ENCODE assay signal across 8 mouse cellular contexts in genomic region chr9:122294242-122294881, GRCm38 (mm10). TPM values are rescaled to one million over a fixed set of nuclear protein-coding genes. Genes with fewer than 3 reads are reported as not detected.
DNase-seq lines count a peak whose midpoint lies in the region; ATAC-seq lines count a peak whose summit lies in the region.

TSS of gene Ano10 (minus strand) at chr9:122294423.

- peak; percentile 99 to 100 for DNase-seq in B cell, adult 2 months
- peak; percentile 99 for DNase-seq in brain, adult 2 months (ENCODE audit: low read depth, low spot score)
- DNase-seq in heart, embryonic 10.5 days (ENCODE audit: low spot score) = peak; percentile 100
- peak; percentile 97 for DNase-seq in liver
- DNase-seq in spleen, postnatal 4 days (ENCODE audit: low spot score in 2 of 2) = peak; percentile 95 to 96

- peak within 1 kb of the TSS; percentile 91 for H3K27ac ChIP-seq in heart, embryonic 10.5 days
- peak within 1 kb of the TSS; percentile 61 for H3K27ac ChIP-seq in kidney, embryonic 15.5 days

- H3K36me3 ChIP-seq in heart, embryonic 10.5 days = no peaks in the 10 kb centered on the region
- H3K36me3 ChIP-seq in kidney, embryonic 15.5 days = no peaks in the 10 kb centered on the region

- peak within 1 kb of the TSS; percentile 59 for H3K4me2 ChIP-seq in kidney, embryonic 15.5 days

- WGBS in heart, embryonic 10.5 days = under 1% methylated on average over 45 of the region's 51 CpGs
- WGBS in kidney, embryonic 15.5 days = under 1% methylated on average over 51 of the region's 51 CpGs

- H3K27me3 ChIP-seq in heart, embryonic 10.5 days (ENCODE audit: insufficient read depth, poor library complexity, severe bottlenecking) = no peaks in the 10 kb centered on the region
- H3K27me3 ChIP-seq in kidney, embryonic 15.5 days = no peaks in the 10 kb centered on the region

- peak; percentile 87 for ATAC-seq in erythroblast, adult 5-6 weeks (replicated peaks; ENCODE audit: low FRiP score, poor library complexity, severe bottlenecking)
- ATAC-seq in kidney, embryonic 15.5 days (replicated peaks; ENCODE audit: low FRiP score) = peak; percentile 96
- peak; percentile 96 for ATAC-seq in monocyte, adult 5-6 weeks (replicated peaks; ENCODE audit: insufficient number of reproducible peaks, low FRiP score, low TSS enrichment, poor library complexity, severe bottlenecking)

- peaks cover 12% of the 10 kb centered on the region for H3K4me1 ChIP-seq in heart, embryonic 10.5 days
- peaks cover 13% of the 10 kb centered on the region for H3K4me1 ChIP-seq in kidney, embryonic 15.5 days

- H3K9me3 ChIP-seq in heart, embryonic 10.5 days = no peaks in the 10 kb centered on the region
- H3K9me3 ChIP-seq in kidney, embryonic 15.5 days (replicated peaks) = no peaks in the 10 kb centered on the region

- H3K9ac ChIP-seq in kidney, embryonic 15.5 days = peak within 1 kb of the TSS; percentile 64

- peak within 1 kb of the TSS; percentile 82 for H3K4me3 ChIP-seq in heart, embryonic 10.5 days
- peak within 1 kb of the TSS; percentile 58 for H3K4me3 ChIP-seq in kidney, embryonic 15.5 days (replicated peaks)

RNA-seq across cellular contexts. Expression of gene Ano10, which starts in this region (rescaled TPM):
- total RNA-seq in erythroblast, adult 5-6 weeks (2015; ENCODE audit: low replicate concordance) = 14.8 and 31.1 TPM in 2 replicates
- total RNA-seq in erythroblast, adult 5-6 weeks (2017; ENCODE audit: low replicate concordance) = 6.4 and 7.4 TPM in 2 replicates
- polyA plus RNA-seq in heart, embryonic 10.5 days (2016; fragmentation: Nextera tagmentation; extraction: Ambion mirVana) = 31.4 and 36.7 TPM in 2 replicates
- polyA plus RNA-seq in kidney, embryonic 15.5 days (2015; fragmentation: Nextera tagmentation; extraction: Ambion mirVana) = 32.0 and 36.2 TPM in 2 replicates
- total RNA-seq in monocyte, adult 5-6 weeks (2017) = 8.6 to 15.9 TPM (median 11.1 TPM) in 3 replicates

Comparison
In these comparisons a context has a peak if more than half of its experiments do, and no peak if none do; other contexts are left out.
1. Peak in every context shown above with its lines: DNase-seq, ATAC-seq, H3K4me3 ChIP-seq and H3K27ac ChIP-seq.